Mouse (Mus musculus): ENCODE measurements around the gene Amh. TPM values are rescaled to one million over a fixed set of nuclear protein-coding genes. Genes with fewer than 3 reads are reported as not detected.

Gene Amh
- polyA plus RNA-seq, 1 experiment, result 0.62 TPM

GRCm38 (mm10) chr10:80856908-80857307 is 51.9 kb downstream of the Amh start:
- no peak for DNase-seq (ENCODE audit: low spot score)

Other genes with a start within 250 kb of the Amh start
- 21.2 and 26.6 TPM in 2 replicates for gene Rexo1, start 243.7 kb upstream of the Amh start, polyA plus RNA-seq (2012; rRNA removed)
- 11.5 and 11.8 TPM in 2 replicates for gene Klf16, start 227.9 kb upstream of the Amh start, polyA plus RNA-seq (2012; rRNA removed)
- 66.0 and 67.1 TPM in 2 replicates for gene Abhd17a, start 214.9 kb upstream of the Amh start, polyA plus RNA-seq (2012; rRNA removed)
- gene Scamp4, start 202.4 kb upstream of the Amh start, polyA plus RNA-seq (2012; rRNA removed), result 40.3 and 46.2 TPM in 2 replicates
- 3.8 and 4.3 TPM in 2 replicates for gene Adat3, start 202.4 kb upstream of the Amh start, polyA plus RNA-seq (2012; rRNA removed)
- 1.3 and 1.6 TPM in 2 replicates for gene Gm49322, start 199.2 kb upstream of the Amh start, polyA plus RNA-seq (2012; rRNA removed)
- gene Csnk1g2, start 182.4 kb upstream of the Amh start, polyA plus RNA-seq (2012; rRNA removed), result 153 and 158 TPM in 2 replicates
- gene Btbd2, start 148.2 kb upstream of the Amh start, polyA plus RNA-seq (2012; rRNA removed), result 36.5 and 48.5 TPM in 2 replicates
- gene Mknk2, start 127.1 kb upstream of the Amh start, polyA plus RNA-seq (2012; rRNA removed), result 129 and 137 TPM in 2 replicates
- gene Mob3a, start 103.3 kb upstream of the Amh start, polyA plus RNA-seq (2012; rRNA removed), result 24.5 and 29.1 TPM in 2 replicates
- 68.7 and 88.2 TPM in 2 replicates for gene Izumo4, start 103.1 kb upstream of the Amh start, polyA plus RNA-seq (2012; rRNA removed)
- 96.3 and 108 TPM in 2 replicates for gene Ap3d1, start 63.0 kb upstream of the Amh start, polyA plus RNA-seq (2012; rRNA removed)
- 6.7 and 17.2 TPM in 2 replicates for gene Dot1l, start 50.0 kb upstream of the Amh start, polyA plus RNA-seq (2012; rRNA removed)
- gene Sf3a2, start 7.0 kb upstream of the Amh start, polyA plus RNA-seq (2012; rRNA removed), result 47.0 and 47.7 TPM in 2 replicates
- 60.6 and 79.2 TPM in 2 replicates for gene Plekhj1, start 6.6 kb upstream of the Amh start, polyA plus RNA-seq (2012; rRNA removed)
- gene Jsrp1, start 8.3 kb downstream of the Amh start, polyA plus RNA-seq (2012; rRNA removed), result 1.0 and 1.3 TPM in 2 replicates
- 566 and 709 TPM in 2 replicates for gene Oaz1, start 21.4 kb downstream of the Amh start, polyA plus RNA-seq (2012; rRNA removed)
- gene Lingo3, start 38.8 kb downstream of the Amh start, polyA plus RNA-seq (2012; rRNA removed), result not detected in 2 replicates
- 117 and 147 TPM in 2 replicates for gene Lsm7, start 50.0 kb downstream of the Amh start, polyA plus RNA-seq (2012; rRNA removed)
- gene Sppl2b, start 50.0 kb downstream of the Amh start, polyA plus RNA-seq (2012; rRNA removed), result 33.0 and 37.4 TPM in 2 replicates
- gene Tmprss9, start 66.6 kb downstream of the Amh start, polyA plus RNA-seq (2012; rRNA removed), result 0.44 and 0.49 TPM in 2 replicates
- 111 and 113 TPM in 2 replicates for gene Timm13, start 95.7 kb downstream of the Amh start, polyA plus RNA-seq (2012; rRNA removed)
- 10.5 and 14.1 TPM in 2 replicates for gene Lmnb2, start 113.0 kb downstream of the Amh start, polyA plus RNA-seq (2012; rRNA removed)
- 17.9 and 29.9 TPM in 2 replicates for gene Gadd45b, start 124.8 kb downstream of the Amh start, polyA plus RNA-seq (2012; rRNA removed)
- gene Gng7, start 209.7 kb downstream of the Amh start, polyA plus RNA-seq (2012; rRNA removed), result 4.2 and 5.4 TPM in 2 replicates
- 0.12 and 0.17 TPM in 2 replicates for gene Diras1, start 220.4 kb downstream of the Amh start, polyA plus RNA-seq (2012; rRNA removed)
- gene Slc39a3, start 232.2 kb downstream of the Amh start, polyA plus RNA-seq (2012; rRNA removed), result 25.3 and 29.3 TPM in 2 replicates

All from urinary bladder, adult 2 months (tissue).